Mouse (Mus musculus) right cerebral cortex, postnatal 36 days (tissue): ENCODE measurements around the gene Eif4e.
"Not testable (repeated sequence)": the region's sequence is repeated elsewhere in the genome, so short reads cannot be mapped to it uniquely, and the experiment has no call there.

Source experiments
- DNase-seq, 2 experiments: peaks; one replicate each; pipeline ENCODE4 v3.0.0; 2022; ENCODE audit warnings: low spot score in 2 of 2, mixed read lengths in 1 of 2

The Eif4e gene

GRCm38 (mm10) chr3:138517881-138518280 lies 8.1 kb upstream of the Eif4e start:
- DNase-seq, result no peak

- DNase-seq, result no peak
Observed at GRCm38 (mm10) chr3:138519218-138519617, 6.8 kb upstream of the Eif4e start.

GRCm38 (mm10) chr3:138523956-138524355 lies 2.0 kb upstream of the Eif4e start:
- DNase-seq, result no peak

GRCm38 (mm10) chr3:138525494-138525893 lies 485 bp upstream of the Eif4e start:
- no peak for DNase-seq

GRCm38 (mm10) chr3:138526916-138527666 lies 1.1 kb downstream of the Eif4e start:
- peak; percentile 96 for DNase-seq

GRCm38 (mm10) chr3:138527667-138528231 lies 1.8 kb downstream of the Eif4e start:
- peak; percentile 27 to 39 for DNase-seq

GRCm38 (mm10) chr3:138528265-138528664 lies 2.3 kb downstream of the Eif4e start:
- no peak for DNase-seq

GRCm38 (mm10) chr3:138530578-138531478 lies 4.8 kb downstream of the Eif4e start:
- DNase-seq, result no peak

GRCm38 (mm10) chr3:138531479-138532181 lies 5.7 kb downstream of the Eif4e start:
- no peak for DNase-seq

GRCm38 (mm10) chr3:138532764-138533163 lies 6.8 kb downstream of the Eif4e start:
- DNase-seq, result no peak

- DNase-seq, result no peak
Observed at GRCm38 (mm10) chr3:138536031-138536430, 10.1 kb downstream of the Eif4e start.

- no peak for DNase-seq
Observed at GRCm38 (mm10) chr3:138542621-138543020, 16.6 kb downstream of the Eif4e start.

- no peak for DNase-seq
Observed at GRCm38 (mm10) chr3:138544117-138544516, 18.1 kb downstream of the Eif4e start.

GRCm38 (mm10) chr3:138546678-138547077 lies 20.7 kb downstream of the Eif4e start:
- DNase-seq, result no peak

- no peak for DNase-seq
Observed at GRCm38 (mm10) chr3:138549045-138549444, 23.1 kb downstream of the Eif4e start.

GRCm38 (mm10) chr3:138550336-138551123 lies 24.6 kb downstream of the Eif4e start:
- no peak for DNase-seq

- not testable (repeated sequence) for DNase-seq
Observed at GRCm38 (mm10) chr3:138555279-138555678, 29.3 kb downstream of the Eif4e start.

GRCm38 (mm10) chr3:138558529-138558928 lies 32.5 kb downstream of the Eif4e start:
- no peak for DNase-seq

GRCm38 (mm10) chr3:138560242-138560641 lies 34.3 kb downstream of the Eif4e start:
- DNase-seq, result no peak

GRCm38 (mm10) chr3:138560886-138561285 lies 34.9 kb downstream of the Eif4e start:
- no peak for DNase-seq

- no peak for DNase-seq
Observed at GRCm38 (mm10) chr3:138578867-138579266, 52.9 kb downstream of the Eif4e start.
